In the genomic region with DNA sequence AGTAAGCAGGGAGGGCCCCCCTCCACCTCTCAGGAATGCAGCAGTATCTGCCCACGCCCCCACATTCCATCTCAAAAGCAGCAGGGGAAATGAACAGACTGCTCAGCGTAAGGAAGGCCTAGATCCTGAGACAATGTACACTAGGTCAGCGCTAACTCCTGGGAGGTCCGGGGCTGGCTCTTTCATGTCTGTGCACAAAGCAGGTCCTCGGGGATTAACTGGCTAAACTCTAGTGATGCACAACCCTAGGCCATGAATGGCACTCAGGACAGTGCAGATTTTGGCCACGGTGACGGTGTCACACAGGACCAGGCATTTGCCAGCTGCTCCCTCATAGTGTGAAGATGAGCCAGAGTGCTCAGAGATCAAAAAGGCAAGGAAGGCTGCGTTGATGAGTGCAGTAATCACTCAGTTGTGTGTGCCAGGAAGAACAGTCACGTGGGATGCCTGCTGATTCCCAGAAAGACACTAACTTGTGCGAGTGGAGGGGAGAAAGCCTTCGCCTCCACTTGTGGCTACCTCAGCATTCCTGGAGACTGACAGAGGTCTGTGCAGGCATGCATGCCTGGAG, we compare ENCODE assay signal across 13 mouse cellular contexts. TPM values are rescaled to one million over a fixed set of nuclear protein-coding genes. Genes with fewer than 3 reads are reported as not detected.
DNase-seq lines count a peak whose midpoint lies in the region; ATAC-seq and TF ChIP-seq lines count a peak whose summit lies in the region.
"Had no signal": no experiment of that assay in that cellular context is flagged by ENCODE, and none has a peak within 500 bp of the region (broad histone marks: within the 10 kb centered on the region; RNA-seq: fewer than 3 reads in every experiment).

No protein-coding gene starts in this region.

- WGBS in heart, embryonic 12.5 days: 55% methylated on average over 11 of the region's 11 CpGs

- no peak for TF ChIP-seq POLR2A in brain, embryonic 14.5 days (IDR thresholded peaks at IDR 0.05; ENCODE audit: borderline replicate concordance, extremely low read depth, insufficient read depth, insufficient read length, poor library complexity, severe bottlenecking)

- H3K9ac ChIP-seq in heart, embryonic 12.5 days: 0 out of 2 replicates have a peak overlapping the region, but pooled peaks have one; percentile 1
- H3K9ac ChIP-seq: neural tube, embryonic 13.5 days had no signal

- ATAC-seq in heart, embryonic 12.5 days (ENCODE audit: insufficient number of reproducible peaks, low FRiP score): no peak

- H3K4me3 ChIP-seq in heart, embryonic 12.5 days: no peak overlapping the region
- H3K4me3 ChIP-seq: neural tube, embryonic 13.5 days had no signal

- H3K4me2 ChIP-seq in heart, embryonic 12.5 days: no peak overlapping the region
- H3K4me2 ChIP-seq: liver, embryonic 11.5 days; neural tube, embryonic 13.5 days had no signal

- peaks cover 42% of the 10 kb centered on the region for H3K4me1 ChIP-seq in heart, embryonic 12.5 days (replicated peaks)
- H3K4me1 ChIP-seq: neural tube, embryonic 13.5 days had no signal

- no peak overlapping the region for H3K27ac ChIP-seq in heart, embryonic 12.5 days (ENCODE audit: poor library complexity, severe bottlenecking)
- H3K27ac ChIP-seq: neural tube, embryonic 13.5 days had no signal

- no peaks in the 10 kb centered on the region for H3K9me3 ChIP-seq in heart, embryonic 12.5 days (replicated peaks)
- H3K9me3 ChIP-seq: neural tube, embryonic 13.5 days had no signal

- TF ChIP-seq CTCF in brain, embryonic 14.5 days (IDR thresholded peaks at IDR 0.05; ENCODE audit: borderline replicate concordance, extremely low read depth, insufficient read depth, insufficient read length): no peak

- peaks cover 26% of the 10 kb centered on the region for H3K36me3 ChIP-seq in heart, embryonic 12.5 days

- H3K27me3 ChIP-seq in heart, embryonic 12.5 days (replicated peaks): no peaks in the 10 kb centered on the region
- H3K27me3 ChIP-seq: neural tube, embryonic 13.5 days had no signal

- DNase-seq in heart, adult 11 months: no peak
- DNase-seq in 3T3-L1 (ENCODE audit: low read depth, low spot score): peak; percentile 9
- peak; percentile 19 for DNase-seq in brain, embryonic 14.5 days (ENCODE audit: low read depth)
- DNase-seq in kidney, postnatal 14 days: peak; percentile 41
- DNase-seq in adrenal gland, postnatal 36 days: no peak
- DNase-seq in cerebellum, postnatal 25 days: no peak
- DNase-seq in spleen, postnatal 4 days (ENCODE audit: low spot score in 2 of 2): no peak
- DNase-seq: cerebellum, adult 11 months had no signal

RNA-seq across cellular contexts. Expression of gene Golm1, which starts 28.9 kb away (rescaled TPM):
- 63.2 and 67.6 TPM in 2 replicates for polyA plus RNA-seq in heart, embryonic 12.5 days (2016; fragmentation: Nextera tagmentation; extraction: Ambion mirVana)
- 25.3 and 25.8 TPM in 2 replicates for polyA plus RNA-seq in brain, embryonic 14.5 days (2012; rRNA removed)
- 1 to 10 TPM; 8.0 to 8.3 TPM for total RNA-seq in adrenal gland, postnatal 36 days (2021)

RNA-seq across cellular contexts. Expression of gene 4921517D22Rik, which starts 47.1 kb away (rescaled TPM):
- polyA plus RNA-seq in heart, embryonic 12.5 days (2016; fragmentation: Nextera tagmentation; extraction: Ambion mirVana): not detected in 2 replicates
- polyA plus RNA-seq in brain, embryonic 14.5 days (2012; rRNA removed): not detected in 2 replicates
- not detected for total RNA-seq in adrenal gland, postnatal 36 days (2021)
- total RNA-seq: MEL had no signal
- polyA plus RNA-seq: heart, embryonic 14.5 days; liver, embryonic 11.5 days; neural tube, embryonic 13.5 days had no signal

Comparison
In these comparisons a context has a peak if more than half of its experiments do, and no peak if none do; other contexts are left out.
1. DNase-seq: peak in 3T3-L1 (single experiment), brain, embryonic 14.5 days (single experiment) and kidney, postnatal 14 days (single experiment); none in heart, adult 11 months (single experiment), adrenal gland, postnatal 36 days (0 of 2), cerebellum, postnatal 25 days (0 of 2) and spleen, postnatal 4 days (0 of 2).